Mouse (Mus musculus): Measurements from ENCODE around the gene Snrpg. TPM values are rescaled to one million over a fixed set of nuclear protein-coding genes. Genes with fewer than 3 reads are reported as not detected.

The Snrpg gene
- polyA plus RNA-seq, 1 experiment = 89.2 TPM

GRCm38 (mm10) chr6:86383370-86383769 is 12.3 kb downstream of the Snrpg start:
- H3K27ac ChIP-seq (replicated peaks; ENCODE audit: low read depth, low read length) = no peak overlapping the region
- no peak overlapping the region for H3K4me3 ChIP-seq (ENCODE audit: insufficient read depth, low read depth, low read length)
- H3K4me1 ChIP-seq (ENCODE audit: control insufficient read depth, insufficient read depth, insufficient read length, low read length) = no peaks in the 10 kb centered on the region

- Histone ChIP-seq H3K27ac (replicated peaks; ENCODE audit: low read depth, low read length) (no peak overlapping the region), H3K4me1 (ENCODE audit: control insufficient read depth, insufficient read depth, insufficient read length, low read length) (no peaks in the 10 kb centered on the region), H3K4me3 (ENCODE audit: insufficient read depth, low read depth, low read length) (no peak overlapping the region)
Measured at GRCm38 (mm10) chr6:86384692-86385091, 13.6 kb downstream of the Snrpg start.

GRCm38 (mm10) chr6:86385362-86386104 is 14.4 kb downstream of the Snrpg start:
- H3K27ac ChIP-seq (replicated peaks; ENCODE audit: low read depth, low read length) = no peak overlapping the region
- H3K4me1 ChIP-seq (ENCODE audit: control insufficient read depth, insufficient read depth, insufficient read length, low read length) = no peaks in the 10 kb centered on the region
- H3K4me3 ChIP-seq (ENCODE audit: insufficient read depth, low read depth, low read length) = no peak overlapping the region

GRCm38 (mm10) chr6:86387313-86387712 is 16.2 kb downstream of the Snrpg start:
- no peak overlapping the region for H3K4me3 ChIP-seq (ENCODE audit: insufficient read depth, low read depth, low read length)
- no peaks in the 10 kb centered on the region for H3K4me1 ChIP-seq (ENCODE audit: control insufficient read depth, insufficient read depth, insufficient read length, low read length)
- H3K27ac ChIP-seq (replicated peaks; ENCODE audit: low read depth, low read length) = no peak overlapping the region

GRCm38 (mm10) chr6:86388461-86388860 is 17.4 kb downstream of the Snrpg start:
- Histone ChIP-seq H3K4me3 (ENCODE audit: insufficient read depth, low read depth, low read length) (no peak overlapping the region), H3K27ac (replicated peaks; ENCODE audit: low read depth, low read length) (no peak overlapping the region), H3K4me1 (ENCODE audit: control insufficient read depth, insufficient read depth, insufficient read length, low read length) (no peaks in the 10 kb centered on the region)

GRCm38 (mm10) chr6:86391326-86391725 is 20.2 kb downstream of the Snrpg start:
- H3K4me3 ChIP-seq (ENCODE audit: insufficient read depth, low read depth, low read length) = no peak overlapping the region
- H3K4me1 ChIP-seq (ENCODE audit: control insufficient read depth, insufficient read depth, insufficient read length, low read length) = peaks cover 5% of the 10 kb centered on the region; the same call in 1 of the 2 replicates
- H3K27ac ChIP-seq (replicated peaks; ENCODE audit: low read depth, low read length) = no peak overlapping the region

GRCm38 (mm10) chr6:86393187-86393586 is 22.1 kb downstream of the Snrpg start:
- Histone ChIP-seq H3K4me3 (ENCODE audit: insufficient read depth, low read depth, low read length) (no peak overlapping the region), H3K4me1 (ENCODE audit: control insufficient read depth, insufficient read depth, insufficient read length, low read length) (peaks cover 5% of the 10 kb centered on the region; the same call in 1 of the 2 replicates), H3K27ac (replicated peaks; ENCODE audit: low read depth, low read length) (no peak overlapping the region)

- H3K4me1 ChIP-seq (ENCODE audit: control insufficient read depth, insufficient read depth, insufficient read length, low read length) = peaks cover 5% of the 10 kb centered on the region; the same call in 1 of the 2 replicates
- no peak overlapping the region for H3K27ac ChIP-seq (replicated peaks; ENCODE audit: low read depth, low read length)
Measured at GRCm38 (mm10) chr6:86394078-86394720, 23.1 kb downstream of the Snrpg start.

GRCm38 (mm10) chr6:86395021-86395420 is 23.9 kb downstream of the Snrpg start:
- Histone ChIP-seq H3K4me3 (ENCODE audit: insufficient read depth, low read depth, low read length) (peak overlapping the region; percentile 31; the same call in 1 of the 2 replicates), H3K27ac (replicated peaks; ENCODE audit: low read depth, low read length) (peak overlapping the region; percentile 37), H3K4me1 (ENCODE audit: control insufficient read depth, insufficient read depth, insufficient read length, low read length) (peaks cover 5% of the 10 kb centered on the region)

More at GRCm38 (mm10) chr6:86394078-86394720, 23.1 kb downstream of the Snrpg start:
- no peak overlapping the region for H3K4me3 ChIP-seq (ENCODE audit: insufficient read depth, low read depth, low read length)

- Histone ChIP-seq H3K27ac (replicated peaks; ENCODE audit: low read depth, low read length) (no peak overlapping the region), H3K4me1 (ENCODE audit: control insufficient read depth, insufficient read depth, insufficient read length, low read length) (peaks cover 8% of the 10 kb centered on the region)
Measured at GRCm38 (mm10) chr6:86395969-86396368, 24.9 kb downstream of the Snrpg start.

GRCm38 (mm10) chr6:86396581-86397256 is 25.6 kb downstream of the Snrpg start, which contains the start of gene Pcyox1:
TSS of gene Pcyox1 (minus strand) at chr6:86397154.
- Histone ChIP-seq H3K27ac (replicated peaks; ENCODE audit: low read depth, low read length) (peak within 1 kb of the TSS; percentile 45), H3K4me3 (ENCODE audit: insufficient read depth, low read depth, low read length) (peak within 1 kb of the TSS; percentile 87), H3K4me1 (ENCODE audit: control insufficient read depth, insufficient read depth, insufficient read length, low read length) (peaks cover 8% of the 10 kb centered on the region)

More at GRCm38 (mm10) chr6:86395969-86396368, 24.9 kb downstream of the Snrpg start:
- peak overlapping the region; percentile 87 for H3K4me3 ChIP-seq (ENCODE audit: insufficient read depth, low read depth, low read length)

GRCm38 (mm10) chr6:86397257-86397980 is 26.3 kb downstream of the Snrpg start:
- Histone ChIP-seq H3K4me1 (ENCODE audit: control insufficient read depth, insufficient read depth, insufficient read length, low read length) (peaks cover 8% of the 10 kb centered on the region), H3K4me3 (ENCODE audit: insufficient read depth, low read depth, low read length) (peak overlapping the region; percentile 87), H3K27ac (replicated peaks; ENCODE audit: low read depth, low read length) (peak overlapping the region; percentile 45)

GRCm38 (mm10) chr6:86398986-86399385 is 27.9 kb downstream of the Snrpg start:
- Histone ChIP-seq H3K4me1 (ENCODE audit: control insufficient read depth, insufficient read depth, insufficient read length, low read length) (peaks cover 8% of the 10 kb centered on the region), H3K27ac (replicated peaks; ENCODE audit: low read depth, low read length) (no peak overlapping the region; the same call in 1 of the 2 replicates)

GRCm38 (mm10) chr6:86399995-86400394 is 28.9 kb downstream of the Snrpg start:
- Histone ChIP-seq H3K4me3 (ENCODE audit: insufficient read depth, low read depth, low read length) (no peak overlapping the region), H3K4me1 (ENCODE audit: control insufficient read depth, insufficient read depth, insufficient read length, low read length) (peaks cover 9% of the 10 kb centered on the region), H3K27ac (replicated peaks; ENCODE audit: low read depth, low read length) (no peak overlapping the region)

More at GRCm38 (mm10) chr6:86398986-86399385, 27.9 kb downstream of the Snrpg start:
- H3K4me3 ChIP-seq (ENCODE audit: insufficient read depth, low read depth, low read length) = no peak overlapping the region

Measured in brown adipose tissue, adult 24 weeks (tissue).